Mouse (Mus musculus) megakaryocyte-erythroid progenitor cell, adult 5 weeks (primary cell): Measurements from ENCODE around the gene 1700010I14Rik. TPM values are rescaled to one million over a fixed set of nuclear protein-coding genes. Genes with fewer than 3 reads are reported as not detected.

Experiments used
- polyA plus RNA-seq: library from polyadenylated mRNA; stranded (reverse); fragments of >175 nt; gene quantifications from 2 replicates; pipeline ENCODE4 v1.2.3, GENCODE M21; 2012

The 1700010I14Rik gene
- 0.11 and 0.30 TPM in 2 replicates for polyA plus RNA-seq

DNA sequence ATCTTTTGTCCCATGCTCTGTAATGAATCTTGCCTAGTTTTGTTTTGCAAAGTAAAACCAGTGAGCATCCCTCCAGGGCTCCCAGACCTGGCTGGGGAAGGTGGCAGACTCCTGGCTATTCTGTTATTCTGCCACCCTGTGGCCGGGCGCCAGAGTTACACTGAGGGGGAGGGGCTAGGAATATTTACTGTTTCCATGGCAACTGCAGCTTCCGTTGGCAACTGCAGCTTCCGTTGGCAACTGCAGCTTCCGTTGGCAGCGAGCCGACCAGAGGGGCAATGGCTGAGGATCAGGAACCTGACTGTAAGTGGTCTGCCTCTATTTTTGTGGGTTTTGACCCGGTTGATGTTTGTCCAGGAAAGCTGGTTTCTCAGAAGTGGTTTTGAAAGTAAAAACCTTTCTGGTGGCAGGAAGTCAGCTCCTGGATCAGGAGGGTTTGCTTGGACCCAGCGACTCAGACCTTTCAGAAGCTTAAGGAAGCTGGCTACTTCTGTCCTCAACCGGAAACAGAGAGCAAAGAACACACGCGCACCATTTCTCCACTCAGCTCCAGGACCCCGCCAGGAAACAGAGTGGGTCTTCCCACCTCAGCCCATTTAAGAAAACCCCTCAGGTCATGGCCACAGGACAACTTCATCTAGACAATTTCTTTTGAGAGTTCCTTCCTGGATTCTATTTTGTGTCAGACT, at the start of gene 1700010I14Rik:
Gene 1700010I14Rik (plus strand): TSS at position 215 of the 689 bp plus-strand sequence.

